In genomic region chr14:25515924-25516323, GRCm38 (mm10) we compare ENCODE assay signal across 8 mouse cellular contexts. TPM values are rescaled to one million over a fixed set of nuclear protein-coding genes. Genes with fewer than 3 reads are reported as not detected.
DNase-seq lines count a peak whose midpoint lies in the region; ATAC-seq and TF ChIP-seq lines count a peak whose summit lies in the region.

No protein-coding gene starts in this region.

- no peak overlapping the region for H3K4me2 ChIP-seq in kidney, embryonic 14.5 days (replicated peaks; ENCODE audit: low read depth, low read length)
- peak overlapping the region; percentile 71 for H3K4me2 ChIP-seq in myocyte (ENCODE audit: low read depth)

- WGBS in kidney, embryonic 14.5 days = 48% methylated on average over 9 of the region's 9 CpGs

- peaks cover 69% of the 10 kb centered on the region for H3K4me1 ChIP-seq in kidney, embryonic 14.5 days (ENCODE audit: control insufficient read depth, insufficient read depth, low read length)

- TF ChIP-seq POLR2A in myocyte (IDR thresholded peaks at IDR 0.05; ENCODE audit: insufficient read length, low read depth) = no peak

- H3K27me3 ChIP-seq in kidney, embryonic 14.5 days (ENCODE audit: control insufficient read depth, insufficient read depth, low read length) = no peaks in the 10 kb centered on the region
- H3K27me3 ChIP-seq in myocyte (ENCODE audit: control insufficient read depth, insufficient read depth, insufficient read length) = no peaks in the 10 kb centered on the region

- H3ac ChIP-seq in myocyte (ENCODE audit: control insufficient read depth, insufficient read length) = no peak overlapping the region

- H3K27ac ChIP-seq in layer of hippocampus, adult 2 months = no peak overlapping the region; the same call in 1 of the 2 replicates
- peak overlapping the region; percentile 26; the same call in 1 of the 2 replicates for H3K27ac ChIP-seq in kidney, embryonic 14.5 days (ENCODE audit: low read depth, low read length)

- ATAC-seq in kidney, embryonic 14.5 days (ENCODE audit: low FRiP score, low TSS enrichment) = no peak
- ATAC-seq in activated CD4-positive, CD25-positive, alpha-beta regulatory T cell, adult 4 months = no peak

- no peak for TF ChIP-seq CTCF in layer of hippocampus, adult 2 months (conservative IDR thresholded peaks at IDR 0.05)

- peak; percentile 50 for DNase-seq in layer of hippocampus, adult 11-12 months (ENCODE audit: low spot score)
- no peak for DNase-seq in layer of hippocampus, adult 2 months (ENCODE audit: low spot score in 2 of 2)
- peak; percentile 89 for DNase-seq in 416B (ENCODE audit: low read depth)
- DNase-seq in adrenal gland, postnatal 10 days = peak; percentile 86
- DNase-seq in urinary bladder, postnatal 14 days (ENCODE audit: low spot score) = no peak

- peaks cover 4% of the 10 kb centered on the region; the same call in 1 of the 2 replicates for H3K36me3 ChIP-seq in kidney, embryonic 14.5 days (ENCODE audit: control insufficient read depth, insufficient read depth, low read length)
- H3K36me3 ChIP-seq in myocyte (ENCODE audit: control insufficient read depth, insufficient read depth) = no peaks in the 10 kb centered on the region

- H3K4me3 ChIP-seq in layer of hippocampus, adult 2 months = no peak overlapping the region
- H3K4me3 ChIP-seq in kidney, embryonic 14.5 days (ENCODE audit: low read length) = no peak overlapping the region
- no peak overlapping the region for H3K4me3 ChIP-seq in myocyte

- peaks cover 80% of the 10 kb centered on the region for H3K79me2 ChIP-seq in myocyte (ENCODE audit: control insufficient read depth, insufficient read depth)

- no peaks in the 10 kb centered on the region for H3K9me3 ChIP-seq in kidney, embryonic 14.5 days (ENCODE audit: control insufficient read depth, low read length)

- no peak overlapping the region for H3K9ac ChIP-seq in kidney, embryonic 14.5 days (ENCODE audit: low read depth, low read length)

TF ChIP-seq in myocyte, 11 proteins besides CTCF, POLR2A, EP300 and RAD21:
- peak; percentile 62 for TF ChIP-seq POLR2AphosphoS2 (IDR thresholded peaks at IDR 0.05; ENCODE audit: insufficient read length, low read depth)
- TF ChIP-seq MYOD1 (IDR thresholded peaks at IDR 0.05; ENCODE audit: control insufficient read depth in 1 of 3, insufficient read length in 2 of 3, low read depth in 2 of 3) = peak in 1 of 3 experiments; percentile 17
- TF ChIP-seq TCF12 (IDR thresholded peaks at IDR 0.05; ENCODE audit: insufficient read depth, poor library complexity, severe bottlenecking) = no peak

RNA-seq across cellular contexts. Expression of gene Zmiz1, which starts 56.9 kb away (rescaled TPM):
- total RNA-seq in layer of hippocampus, adult 2 months (2021) = 10 to 100 TPM; 87.7 to 99.3 TPM
- total RNA-seq in adrenal gland, postnatal 10 days (2021) = 10 to 100 TPM; 63.8 to 73.3 TPM
- polyA plus RNA-seq in kidney, embryonic 14.5 days (2014; fragmentation: Nextera tagmentation; extraction: Ambion mirVana) = 43.3 and 57.3 TPM in 2 replicates
- polyA plus RNA-seq in myocyte (2012; fragmentation: generic; extraction: Trizol) = 34.5 TPM
- polyA plus RNA-seq in activated CD4-positive, CD25-positive, alpha-beta regulatory T cell, adult 4 months (2017; shearing (Covaris generic)) = 10 to 100 TPM; 23.8 to 27.9 TPM

Comparison
In these comparisons a context has a peak if more than half of its experiments do, and no peak if none do; other contexts are left out.
1. DNase-seq: peak in layer of hippocampus, adult 11-12 months (single experiment), 416B (single experiment) and adrenal gland, postnatal 10 days (single experiment); none in layer of hippocampus, adult 2 months (0 of 2) and urinary bladder, postnatal 14 days (single experiment).